29 mouse cellular contexts compared by ENCODE assay signal in the genomic region with DNA sequence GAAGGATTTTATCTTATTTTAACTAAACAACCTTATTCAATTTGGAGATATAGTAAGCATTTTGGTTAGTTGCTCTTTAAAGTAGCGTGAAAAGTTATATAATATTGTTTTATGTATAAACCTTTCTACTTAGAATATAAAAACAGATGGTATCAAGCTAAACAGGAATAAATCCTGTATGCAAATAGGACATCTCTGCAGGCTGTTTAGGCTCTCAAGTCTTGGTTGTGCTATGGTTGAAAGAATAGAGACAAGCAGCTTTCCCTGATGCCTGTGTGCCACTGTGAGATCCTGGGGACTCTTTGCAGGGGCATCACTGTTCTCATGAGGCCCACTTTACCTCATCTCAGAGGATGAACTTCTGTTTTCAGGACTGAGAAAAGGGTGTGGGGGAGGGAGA.
DNase-seq lines count a peak whose midpoint lies in the region; ATAC-seq and TF ChIP-seq lines count a peak whose summit lies in the region.
"Had no signal": no experiment of that assay in that cellular context is flagged by ENCODE, and none has a peak within 500 bp of the region (broad histone marks: within the 10 kb centered on the region; RNA-seq: fewer than 3 reads in every experiment).

No protein-coding gene starts in this region.

- H3K9me3 ChIP-seq in forebrain, embryonic 14.5 days (replicated peaks; ENCODE audit: control insufficient read depth, low read length) = no peaks in the 10 kb centered on the region
- H3K9me3 ChIP-seq in forebrain, embryonic 12.5 days = no peaks in the 10 kb centered on the region
- no peaks in the 10 kb centered on the region for H3K9me3 ChIP-seq in midbrain, embryonic 13.5 days
- H3K9me3 ChIP-seq in midbrain, embryonic 15.5 days = no peaks in the 10 kb centered on the region
- no peaks in the 10 kb centered on the region for H3K9me3 ChIP-seq in forebrain, postnatal 0 days (ENCODE audit: low read length)
- H3K9me3 ChIP-seq: embryonic facial prominence, embryonic 10.5 days; embryonic facial prominence, embryonic 13.5 days; G1E; hindbrain, embryonic 12.5 days; hindbrain, embryonic 15.5 days had no signal

- no peak overlapping the region for H3K9ac ChIP-seq in forebrain, embryonic 14.5 days (ENCODE audit: low read length)
- no peak overlapping the region for H3K9ac ChIP-seq in forebrain, embryonic 12.5 days
- no peak overlapping the region for H3K9ac ChIP-seq in midbrain, embryonic 13.5 days (replicated peaks)
- H3K9ac ChIP-seq in midbrain, embryonic 15.5 days = no peak overlapping the region
- H3K9ac ChIP-seq in forebrain, postnatal 0 days = no peak overlapping the region
- H3K9ac ChIP-seq: embryonic facial prominence, embryonic 13.5 days; hindbrain, embryonic 12.5 days; hindbrain, embryonic 15.5 days had no signal

- peaks cover 6% of the 10 kb centered on the region for H3K4me1 ChIP-seq in forebrain, embryonic 14.5 days (ENCODE audit: control insufficient read depth, insufficient read depth, low read length)
- peaks cover 11% of the 10 kb centered on the region for H3K4me1 ChIP-seq in forebrain, embryonic 12.5 days
- H3K4me1 ChIP-seq in midbrain, embryonic 13.5 days (replicated peaks) = peaks cover 25% of the 10 kb centered on the region; the same call in 1 of the 2 replicates
- H3K4me1 ChIP-seq in midbrain, embryonic 15.5 days = peaks cover 2% of the 10 kb centered on the region; the same call in 1 of the 2 replicates
- no peaks in the 10 kb centered on the region for H3K4me1 ChIP-seq in forebrain, postnatal 0 days (ENCODE audit: insufficient read depth)
- H3K4me1 ChIP-seq: hindbrain, embryonic 12.5 days; hindbrain, embryonic 15.5 days had no signal

- 71% methylated on average over 1 of the region's 1 CpGs for WGBS in forebrain, embryonic 14.5 days
- 79% methylated on average over 1 of the region's 1 CpGs for WGBS in forebrain, embryonic 12.5 days
- WGBS in midbrain, embryonic 13.5 days = 78% methylated on average over 1 of the region's 1 CpGs
- WGBS in midbrain, embryonic 15.5 days = 74% methylated on average over 1 of the region's 1 CpGs
- WGBS in forebrain, postnatal 0 days = 61% methylated on average over 1 of the region's 1 CpGs

- H3K4me3 ChIP-seq in forebrain, embryonic 14.5 days (ENCODE audit: low read depth, low read length) = no peak overlapping the region
- H3K4me3 ChIP-seq in forebrain, embryonic 12.5 days (replicated peaks) = no peak overlapping the region
- no peak overlapping the region for H3K4me3 ChIP-seq in layer of hippocampus, adult 2 months
- no peak overlapping the region for H3K4me3 ChIP-seq in midbrain, embryonic 13.5 days (replicated peaks)
- no peak overlapping the region for H3K4me3 ChIP-seq in midbrain, embryonic 15.5 days
- no peak overlapping the region for H3K4me3 ChIP-seq in forebrain, postnatal 0 days (ENCODE audit: low read depth, low read length)
- H3K4me3 ChIP-seq: embryonic facial prominence, embryonic 10.5 days; embryonic facial prominence, embryonic 13.5 days; erythroblast, embryonic 14.5 days; gastrocnemius, adult 2 months; hindbrain, embryonic 12.5 days; hindbrain, embryonic 15.5 days had no signal

- H3K36me3 ChIP-seq in forebrain, embryonic 14.5 days (ENCODE audit: control insufficient read depth, insufficient read depth, low read length) = no peaks in the 10 kb centered on the region
- no peaks in the 10 kb centered on the region for H3K36me3 ChIP-seq in forebrain, embryonic 12.5 days (replicated peaks)
- no peaks in the 10 kb centered on the region for H3K36me3 ChIP-seq in midbrain, embryonic 13.5 days
- no peaks in the 10 kb centered on the region for H3K36me3 ChIP-seq in midbrain, embryonic 15.5 days (replicated peaks)
- H3K36me3 ChIP-seq in forebrain, postnatal 0 days (ENCODE audit: insufficient read depth) = no peaks in the 10 kb centered on the region
- H3K36me3 ChIP-seq: embryonic facial prominence, embryonic 10.5 days; embryonic facial prominence, embryonic 13.5 days; G1E; hindbrain, embryonic 12.5 days; hindbrain, embryonic 15.5 days had no signal

- H3K27ac ChIP-seq in forebrain, embryonic 14.5 days (ENCODE audit: low read depth, low read length) = 0 out of 2 replicates have a peak overlapping the region, but pooled peaks have one; percentile 29
- no peak overlapping the region for H3K27ac ChIP-seq in forebrain, embryonic 12.5 days
- H3K27ac ChIP-seq in layer of hippocampus, adult 2 months = peak overlapping the region; percentile 11; the same call in 1 of the 2 replicates
- 0 out of 2 replicates have a peak overlapping the region, but pooled peaks have one; percentile 44 for H3K27ac ChIP-seq in midbrain, embryonic 13.5 days
- H3K27ac ChIP-seq in midbrain, embryonic 15.5 days = no peak overlapping the region
- H3K27ac ChIP-seq in forebrain, postnatal 0 days (ENCODE audit: low read depth, low read length) = no peak overlapping the region
- H3K27ac ChIP-seq: embryonic facial prominence, embryonic 10.5 days; embryonic facial prominence, embryonic 13.5 days; gastrocnemius, adult 2 months; hindbrain, embryonic 12.5 days; hindbrain, embryonic 15.5 days had no signal

- no peak for TF ChIP-seq CTCF in layer of hippocampus, adult 2 months (conservative IDR thresholded peaks at IDR 0.05)
- TF ChIP-seq CTCF in forebrain, postnatal 0 days (IDR thresholded peaks at IDR 0.05; ENCODE audit: low read depth) = no peak

- H3K27me3 ChIP-seq in forebrain, embryonic 14.5 days (replicated peaks; ENCODE audit: control insufficient read depth, insufficient read depth, low read length) = no peaks in the 10 kb centered on the region
- H3K27me3 ChIP-seq in forebrain, embryonic 12.5 days = no peaks in the 10 kb centered on the region
- H3K27me3 ChIP-seq in midbrain, embryonic 13.5 days = no peaks in the 10 kb centered on the region
- no peaks in the 10 kb centered on the region for H3K27me3 ChIP-seq in midbrain, embryonic 15.5 days (replicated peaks)
- no peaks in the 10 kb centered on the region for H3K27me3 ChIP-seq in forebrain, postnatal 0 days (ENCODE audit: insufficient read depth, low read length)
- H3K27me3 ChIP-seq: CH12.LX; embryonic facial prominence, embryonic 13.5 days; hindbrain, embryonic 12.5 days; hindbrain, embryonic 15.5 days; Patski had no signal

- no peak overlapping the region for H3K4me2 ChIP-seq in forebrain, embryonic 14.5 days (ENCODE audit: low read length)
- no peak overlapping the region for H3K4me2 ChIP-seq in forebrain, embryonic 12.5 days
- no peak overlapping the region for H3K4me2 ChIP-seq in midbrain, embryonic 13.5 days (replicated peaks)
- H3K4me2 ChIP-seq in midbrain, embryonic 15.5 days = no peak overlapping the region
- no peak overlapping the region for H3K4me2 ChIP-seq in forebrain, postnatal 0 days (ENCODE audit: low read depth)
- H3K4me2 ChIP-seq: embryonic facial prominence, embryonic 13.5 days; heart, embryonic 11.5 days; hindbrain, embryonic 12.5 days; hindbrain, embryonic 15.5 days had no signal

- ATAC-seq in forebrain, embryonic 14.5 days = peak; percentile 77; the same call in 1 of the 2 replicates
- no peak for ATAC-seq in forebrain, embryonic 12.5 days (ENCODE audit: low FRiP score)
- ATAC-seq in midbrain, embryonic 13.5 days = no peak
- no peak for ATAC-seq in midbrain, embryonic 15.5 days (replicated peaks)
- ATAC-seq in forebrain, postnatal 0 days = peak; percentile 68
- ATAC-seq: intestine, postnatal 0 days; Patski had no signal

- DNase-seq in forebrain, embryonic 14.5 days (ENCODE audit: low spot score) = peak; percentile 58
- no peak for DNase-seq in layer of hippocampus, adult 2 months (ENCODE audit: low spot score in 2 of 2)
- DNase-seq in layer of hippocampus, adult 18-20 months (ENCODE audit: low spot score in 2 of 2) = no peak
- DNase-seq in forebrain, postnatal 0 days = no peak
- no peak for DNase-seq in layer of hippocampus, adult 11-12 months (ENCODE audit: low spot score)
- DNase-seq: adrenal gland, postnatal 10 days; adrenal gland, postnatal 36 days; B cell, adult 2 months; cerebellum, adult 11-12 months; cerebellum, adult 8-10 months; cerebellum, postnatal 10 days; cerebellum, postnatal 36 days; embryo, embryonic 11 days; gastrocnemius, adult 2 months; gastrocnemius, postnatal 14 days; heart, adult 11 months had no signal

Comparison
In these comparisons a context has a peak if more than half of its experiments do, and no peak if none do; other contexts are left out.
1. ATAC-seq: peak in forebrain, embryonic 14.5 days (single experiment) and forebrain, postnatal 0 days (single experiment); none in forebrain, embryonic 12.5 days (single experiment), midbrain, embryonic 13.5 days (single experiment) and midbrain, embryonic 15.5 days (single experiment).
2. H3K27ac ChIP-seq: peak in forebrain, embryonic 14.5 days (single experiment), layer of hippocampus, adult 2 months (single experiment) and midbrain, embryonic 13.5 days (single experiment); none in forebrain, embryonic 12.5 days (single experiment), midbrain, embryonic 15.5 days (single experiment) and forebrain, postnatal 0 days (single experiment).